Mouse (Mus musculus) heart, adult 2 months (tissue): ENCODE data around the gene Sptb.

Experiments
- CTCF ChIP-seq: fragments of 200-600 bp; IDR thresholded peaks from 2 replicates; pipeline ENCODE4 v1.8.1; 2022; ENCODE audit warnings: antibody characterized with exemption, mild to moderate bottlenecking, moderate library complexity
- EP300 ChIP-seq: fragments of 200-500 bp; IDR thresholded peaks from 2 replicates; pipeline ENCODE4 v1.6.1; 2011; ENCODE audit warnings: low read depth, low read length, control low read depth; ENCODE audit not compliant: insufficient read depth
- POLR2A ChIP-seq: fragments of 200-500 bp; IDR thresholded peaks from 2 replicates; pipeline ENCODE4 v1.6.1; 2011; ENCODE audit warnings: mild to moderate bottlenecking, low read depth, low read length, control low read depth; ENCODE audit not compliant: insufficient read depth

GRCm38 (mm10) chr12:76534233-76534632 is 176.1 kb downstream of the Sptb start:
- TF ChIP-seq POLR2A (no peak), CTCF (no peak), EP300 (no peak)
